Mouse (Mus musculus) lung, postnatal 14 days (tissue): ENCODE results near the gene Shox2.

Experiments used
- DNase-seq: peaks from one replicate; pipeline ENCODE4 v3.0.0; 2021

Shox2 gene

DNA sequence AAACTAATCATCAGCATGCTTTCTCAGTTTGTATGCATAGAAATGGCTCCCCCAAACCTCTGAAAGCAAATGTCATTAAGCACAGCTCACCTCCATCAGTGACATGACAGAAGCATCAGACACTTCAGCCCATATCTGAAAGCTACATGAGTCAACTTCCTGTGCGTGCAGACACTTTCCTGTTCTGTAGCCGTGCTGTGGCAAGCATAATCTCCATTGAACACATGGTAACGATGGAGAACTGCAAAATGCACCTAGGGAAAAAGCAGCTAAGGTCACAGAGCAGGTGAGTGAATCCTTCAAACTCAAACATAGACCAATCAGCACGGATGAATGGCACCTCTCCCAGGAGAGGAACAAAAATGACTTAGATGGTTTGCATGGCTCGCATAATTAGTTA, 21.6 kb downstream of the Shox2 start:
- DNase-seq = no peak

DNA sequence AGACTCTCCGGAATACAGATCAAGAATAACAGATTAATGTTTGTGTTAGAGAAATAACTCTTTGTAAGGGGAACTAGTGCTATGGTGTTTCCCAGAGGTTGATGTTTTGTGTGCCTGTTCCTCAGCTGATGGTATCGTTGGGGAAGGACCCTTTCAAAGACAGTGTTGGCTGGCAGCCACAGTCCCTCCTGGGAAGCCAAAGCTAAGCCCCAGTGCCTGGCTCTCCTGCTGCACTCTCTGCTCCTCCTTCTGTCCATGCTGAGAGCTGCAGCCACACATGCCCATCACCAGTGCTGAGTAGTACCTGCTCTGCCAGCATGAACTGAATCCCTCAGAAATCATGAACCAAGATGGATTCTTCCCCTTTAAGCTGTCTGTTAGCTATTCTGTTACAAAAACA, 26.4 kb downstream of the Shox2 start:
- no peak for DNase-seq

DNA sequence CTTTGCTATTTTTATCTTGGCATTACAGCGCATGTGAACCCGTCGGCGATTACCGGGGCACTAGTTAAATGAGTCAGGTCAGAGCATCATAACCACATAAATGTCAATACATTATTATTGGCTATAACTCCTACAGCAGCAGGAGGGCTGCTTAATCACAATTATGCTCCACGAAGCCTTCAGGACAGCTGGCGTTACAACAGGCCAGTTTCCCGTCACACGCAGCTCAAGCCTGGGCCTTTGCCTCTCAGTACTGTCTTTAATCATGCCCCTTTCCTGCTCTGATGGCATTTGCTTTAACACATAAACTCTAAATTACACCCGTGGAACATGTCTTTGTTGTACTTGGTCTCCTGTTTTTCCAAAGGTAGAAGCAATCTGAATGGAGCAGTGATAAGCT, 41.9 kb downstream of the Shox2 start:
- DNase-seq = no peak

DNA sequence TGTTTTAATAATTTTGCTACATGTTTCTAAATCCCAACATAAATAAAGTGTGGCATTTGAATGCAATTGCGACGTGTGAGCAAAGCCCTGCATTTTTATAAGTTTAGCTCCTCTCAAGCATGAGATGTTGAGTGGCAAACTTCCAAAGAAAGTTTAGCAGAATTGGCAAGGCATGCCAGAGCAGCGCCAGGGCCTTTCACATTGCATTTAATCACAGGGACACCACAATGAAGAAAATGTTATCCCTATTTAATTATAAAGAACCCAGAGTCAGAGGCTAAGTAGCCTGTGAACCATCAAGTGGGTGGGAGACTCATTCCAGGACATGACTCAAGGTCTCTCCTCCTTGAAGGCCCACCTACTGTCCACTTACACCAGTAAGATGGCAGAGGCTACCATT, 59.1 kb downstream of the Shox2 start:
- DNase-seq = no peak
